16 mouse cellular contexts compared by ENCODE assay signal in the genomic region with DNA sequence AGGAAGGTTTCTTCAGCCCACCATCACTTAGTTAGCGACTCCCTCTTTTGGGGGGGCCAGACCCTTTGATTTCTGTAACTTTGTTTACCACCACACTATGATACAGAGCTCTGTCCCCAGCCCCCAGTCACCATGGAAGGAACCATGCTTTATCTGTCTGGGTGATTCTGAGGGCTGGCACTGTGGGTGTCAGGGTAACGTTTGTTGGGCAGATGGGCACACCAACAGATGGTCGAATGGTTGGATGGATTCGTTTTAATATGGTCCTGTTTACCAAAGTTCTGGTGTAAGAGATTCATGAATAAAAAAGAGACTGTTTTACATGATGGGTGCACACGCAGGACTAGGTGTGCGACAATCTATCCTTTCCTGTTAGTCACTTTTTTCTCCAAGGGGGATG. TPM values are rescaled to one million over a fixed set of nuclear protein-coding genes. Genes with fewer than 3 reads are reported as not detected.
DNase-seq lines count a peak whose midpoint lies in the region; ATAC-seq and TF ChIP-seq lines count a peak whose summit lies in the region.
"Had no signal": no experiment of that assay in that cellular context is flagged by ENCODE, and none has a peak within 500 bp of the region (broad histone marks: within the 10 kb centered on the region; RNA-seq: fewer than 3 reads in every experiment).

No protein-coding gene starts in this region.

- no peak for ATAC-seq in midbrain, postnatal 0 days (ENCODE audit: low FRiP score)
- no peak for ATAC-seq in midbrain, embryonic 15.5 days (replicated peaks)
- ATAC-seq: hindbrain, embryonic 16.5 days had no signal

- H3K4me1 ChIP-seq in cerebellum, adult 2 months (ENCODE audit: control insufficient read depth, insufficient read depth, low read length) = 0 out of 2 replicates have a peak, but pooled peaks cover 3% of the 10 kb centered on the region
- no peaks in the 10 kb centered on the region for H3K4me1 ChIP-seq in midbrain, postnatal 0 days (ENCODE audit: insufficient read depth, low read length)
- H3K4me1 ChIP-seq in midbrain, embryonic 15.5 days = no peaks in the 10 kb centered on the region; the same call in 1 of the 2 replicates

- no peaks in the 10 kb centered on the region for H3K36me3 ChIP-seq in midbrain, postnatal 0 days (ENCODE audit: insufficient read depth, low read length)
- no peaks in the 10 kb centered on the region for H3K36me3 ChIP-seq in midbrain, embryonic 15.5 days (replicated peaks)
- H3K36me3 ChIP-seq: embryonic facial prominence, embryonic 13.5 days; heart, embryonic 12.5 days had no signal

- H3K27ac ChIP-seq in cerebellum, adult 2 months (ENCODE audit: insufficient read depth, low read length) = no peak overlapping the region
- no peak overlapping the region for H3K27ac ChIP-seq in midbrain, postnatal 0 days (ENCODE audit: low read depth, low read length)
- H3K27ac ChIP-seq in midbrain, embryonic 15.5 days = no peak overlapping the region
- H3K27ac ChIP-seq: embryonic facial prominence, embryonic 13.5 days had no signal

- no peak overlapping the region for H3K4me2 ChIP-seq in midbrain, postnatal 0 days (ENCODE audit: low read depth, low read length, poor library complexity, severe bottlenecking)
- no peak overlapping the region for H3K4me2 ChIP-seq in midbrain, embryonic 15.5 days
- H3K4me2 ChIP-seq: embryonic facial prominence, embryonic 13.5 days; heart, embryonic 12.5 days had no signal

- peak; percentile 32 to 43 for DNase-seq in cerebellum, postnatal 14 days
- DNase-seq in cerebellum, adult 2 months = no peak
- DNase-seq in heart, adult 11 months = peak; percentile 37
- DNase-seq in heart, postnatal 14 days = no peak
- DNase-seq in midbrain, postnatal 0 days (ENCODE audit: low spot score) = peak; percentile 33
- DNase-seq in embryo, embryonic 9.5 days (ENCODE audit: extremely low spot score) = no peak
- DNase-seq: adrenal gland, postnatal 10 days; cerebellum, adult 11-12 months; cerebellum, adult 9-11 months; gastrocnemius, postnatal 14 days; heart, postnatal 36 days; kidney, adult 11 months had no signal

- no peaks in the 10 kb centered on the region for H3K9me3 ChIP-seq in midbrain, postnatal 0 days (ENCODE audit: low read length)
- H3K9me3 ChIP-seq in midbrain, embryonic 15.5 days = no peaks in the 10 kb centered on the region
- H3K9me3 ChIP-seq: embryonic facial prominence, embryonic 13.5 days; heart, embryonic 12.5 days had no signal

- 62% methylated on average over 6 of the region's 6 CpGs for WGBS in cerebellum, adult 2 months
- 84% methylated on average over 6 of the region's 6 CpGs for WGBS in midbrain, postnatal 0 days
- 76% methylated on average over 6 of the region's 6 CpGs for WGBS in midbrain, embryonic 15.5 days

- no peak overlapping the region for H3K4me3 ChIP-seq in cerebellum, adult 2 months (replicated peaks; ENCODE audit: insufficient read depth, low read depth, low read length)
- no peak overlapping the region for H3K4me3 ChIP-seq in midbrain, postnatal 0 days (ENCODE audit: low read depth, low read length)
- H3K4me3 ChIP-seq in midbrain, embryonic 15.5 days = no peak overlapping the region
- H3K4me3 ChIP-seq: embryonic facial prominence, embryonic 13.5 days; heart, embryonic 12.5 days had no signal

- no peak overlapping the region for H3K9ac ChIP-seq in midbrain, postnatal 0 days (replicated peaks; ENCODE audit: low read length, poor library complexity, severe bottlenecking)
- H3K9ac ChIP-seq in midbrain, embryonic 15.5 days = no peak overlapping the region
- H3K9ac ChIP-seq: embryonic facial prominence, embryonic 13.5 days; heart, embryonic 12.5 days had no signal

- no peak for TF ChIP-seq POLR2A in cerebellum, adult 2 months (IDR thresholded peaks at IDR 0.05; ENCODE audit: borderline replicate concordance, insufficient read depth, low read length)

- no peak for TF ChIP-seq CTCF in cerebellum, adult 2 months (IDR thresholded peaks at IDR 0.05; ENCODE audit: borderline replicate concordance, insufficient read depth, low read depth, low read length)
- no peak for TF ChIP-seq CTCF in midbrain, postnatal 0 days (IDR thresholded peaks at IDR 0.05)

- intact Hi-C loops in heart, postnatal 14 days (cut with DNase I) = no loop called here

- no peaks in the 10 kb centered on the region for H3K27me3 ChIP-seq in cerebellum, adult 2 months (ENCODE audit: control insufficient read depth, insufficient read depth, low read length)
- H3K27me3 ChIP-seq in midbrain, postnatal 0 days (ENCODE audit: insufficient read depth, low read length) = no peaks in the 10 kb centered on the region
- H3K27me3 ChIP-seq in midbrain, embryonic 15.5 days (replicated peaks) = no peaks in the 10 kb centered on the region
- H3K27me3 ChIP-seq: embryonic facial prominence, embryonic 13.5 days; heart, embryonic 12.5 days had no signal

RNA-seq across cellular contexts. Expression of a gene that starts 22.9 kb away (rescaled TPM):
- polyA plus RNA-seq in cerebellum, adult 2 months (2012; rRNA removed) = 37.6 and 38.7 TPM in 2 replicates
- 10 to 100 TPM; 44.4 to 50.3 TPM for total RNA-seq in heart, postnatal 14 days (2021)
- total RNA-seq in midbrain, postnatal 0 days (2014; rRNA removed) = 181 and 194 TPM in 2 replicates
- polyA plus RNA-seq in midbrain, postnatal 0 days (2015; fragmentation: Nextera tagmentation; extraction: Ambion mirVana) = 32.0 and 40.7 TPM in 2 replicates
- 49.2 and 53.9 TPM in 2 replicates for polyA plus RNA-seq in midbrain, embryonic 15.5 days (2015; fragmentation: Nextera tagmentation; extraction: Ambion mirVana)

Comparison
In these comparisons a context has a peak if more than half of its experiments do, and no peak if none do; other contexts are left out.
1. DNase-seq: peak in cerebellum, postnatal 14 days (2 of 2), heart, adult 11 months (single experiment) and midbrain, postnatal 0 days (single experiment); none in cerebellum, adult 2 months (0 of 2), heart, postnatal 14 days (0 of 2) and embryo, embryonic 9.5 days (single experiment).